Mouse (Mus musculus): Measurements from ENCODE around the gene Scaper.

DNA sequence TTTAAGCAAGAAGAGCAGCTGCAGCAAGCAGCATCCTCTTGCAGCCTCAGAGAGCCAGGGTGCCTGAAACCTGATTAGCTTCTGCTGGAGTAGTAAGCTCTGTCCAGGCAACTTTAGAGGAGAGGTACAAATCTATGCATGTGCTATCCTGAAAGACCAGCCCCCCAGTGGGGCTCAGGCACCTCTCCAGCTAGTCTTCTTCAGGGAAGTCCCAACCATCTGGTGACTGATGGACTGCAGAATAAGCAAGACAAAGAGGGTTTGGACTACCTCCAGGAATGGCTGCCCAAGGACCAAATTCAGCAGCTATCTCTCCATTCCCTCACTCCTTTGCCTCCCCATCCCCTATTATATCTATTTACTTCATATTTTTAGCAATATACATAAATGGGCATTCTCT is 3.4 kb upstream of the Scaper start:
- TF ChIP-seq POLR2A (IDR thresholded peaks at IDR 0.05; ENCODE audit: low read depth, low read length) (no peak), CTCF (IDR thresholded peaks at IDR 0.05; ENCODE audit: extremely low read depth, insufficient read depth, insufficient read length, insufficient replicate concordance) (no peak)

Measured in spleen, adult 2 months (tissue).